Mouse (Mus musculus) CD4-positive, CD25-positive, alpha-beta regulatory T cell (primary cell): Measurements from ENCODE around the gene Gpx7. TPM values are rescaled to one million over a fixed set of nuclear protein-coding genes. Genes with fewer than 3 reads are reported as not detected.

Experiments
- polyA plus RNA-seq: library from polyadenylated mRNA; unstranded; fragments of 100-300 nt; shearing (Covaris generic); gene quantifications from one replicate; pipeline ENCODE4 v1.2.1, GENCODE M21; 2017

Gene Gpx7
- 3.9 TPM for polyA plus RNA-seq

DNA sequence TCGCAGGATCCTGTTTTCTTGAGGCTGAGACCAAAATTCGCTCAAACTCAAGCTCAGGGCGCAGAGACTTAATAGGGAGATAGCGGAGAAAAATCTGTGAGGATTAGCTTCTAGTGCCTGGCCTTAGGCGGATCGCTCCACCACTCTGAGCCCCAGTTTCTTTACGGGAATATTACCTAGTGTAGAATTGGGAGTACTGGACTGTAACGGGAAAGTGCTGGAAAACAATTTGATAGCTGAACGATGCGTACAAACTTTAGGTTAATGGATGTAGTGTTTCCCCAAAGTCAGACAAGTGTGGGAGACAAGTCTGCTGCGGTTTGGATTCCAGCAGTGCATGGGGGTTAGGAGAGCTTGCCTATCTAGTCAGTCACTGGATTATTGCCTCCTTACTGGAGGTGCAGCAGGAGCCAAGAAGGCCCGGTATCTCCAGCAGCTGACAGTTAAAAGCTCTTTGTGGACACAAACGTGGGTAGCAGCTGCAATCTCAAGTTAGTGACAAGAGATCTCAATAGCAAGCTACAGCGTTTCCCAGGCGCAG is at the start of gene Gpx7:
Gene Gpx7, minus strand, starts transcription at position 101 of the 541 bp plus-strand sequence.

GRCm38 (mm10) chr4:108383183-108383714 is 23.5 kb downstream of the Gpx7 start, which contains the start of gene Shisal2a:
Gene Shisal2a (minus strand): TSS chr4:108383349.

Other genes starting within 250 kb of the Gpx7 start
- gene Echdc2, start 241.5 kb downstream of the Gpx7 start, polyA plus RNA-seq, result 2.4 TPM
- not detected for gene Zyg11a, start 188.9 kb downstream of the Gpx7 start, polyA plus RNA-seq
- 21.8 TPM for gene Zyg11b, start 105.9 kb downstream of the Gpx7 start, polyA plus RNA-seq
- gene Coa7, start 78.8 kb downstream of the Gpx7 start, polyA plus RNA-seq, result 22.0 TPM
- gene Shisal2a, start 23.6 kb downstream of the Gpx7 start, polyA plus RNA-seq, result not detected
- 105 TPM for gene Tut4, start 52.5 kb upstream of the Gpx7 start, polyA plus RNA-seq
- 56.8 TPM for gene Prpf38a, start 172.4 kb upstream of the Gpx7 start, polyA plus RNA-seq
- gene Orc1, start 172.5 kb upstream of the Gpx7 start, polyA plus RNA-seq, result 2.0 TPM
- 93.0 TPM for gene Cc2d1b, start 213.0 kb upstream of the Gpx7 start, polyA plus RNA-seq